Mouse (Mus musculus) CH12F3 (cell line): Measurements from ENCODE around the gene Nkiras2.
"Not testable (repeated sequence)": the region's sequence is repeated elsewhere in the genome, so short reads cannot be mapped to it uniquely, and the experiment has no call there.

Experiments
- in situ Hi-C: fragments of 300-500 bp; cut with MboI; formaldehyde crosslinking; loops from 2 replicates; pipeline ENCODE4 v1.14.3; 2020; ENCODE audit warnings: low sequenced_read_pairs

The Nkiras2 gene

GRCm38 (mm10) chr11:100618761-100619484, at the start of gene Nkiras2:
Nkiras2 (plus strand) TSS chr11:100619244.
- in situ Hi-C loops, result no loop called here

- in situ Hi-C loops, result loop anchor here (5.0 kb wide), 1 partner anchor 128 kb away; no protein-coding TSS in a partner anchor
Observed at GRCm38 (mm10) chr11:100569789-100570188, 49.3 kb upstream of the Nkiras2 start.

- in situ Hi-C loops, result loop anchor here (5.0 kb wide), 1 partner anchor 127 kb away; no protein-coding TSS in a partner anchor
Observed at GRCm38 (mm10) chr11:100570430-100571201, 48.4 kb upstream of the Nkiras2 start.

GRCm38 (mm10) chr11:100571202-100571567, 47.9 kb upstream of the Nkiras2 start:
- in situ Hi-C loops, result loop anchor here (5.0 kb wide), 1 partner anchor 126 kb away; no protein-coding TSS in a partner anchor

GRCm38 (mm10) chr11:100574188-100574587, 44.9 kb upstream of the Nkiras2 start:
- in situ Hi-C loops, result loop anchor here (5.0 kb wide), 1 partner anchor 123 kb away; no protein-coding TSS in a partner anchor

GRCm38 (mm10) chr11:100574708-100575483, 44.1 kb upstream of the Nkiras2 start, which contains the start of gene Cnp:
Cnp (plus strand) TSS chr11:100574904.
- in situ Hi-C loops, result loop anchor here (5.0 kb wide), 1 partner anchor 122 kb away; no protein-coding TSS in a partner anchor

GRCm38 (mm10) chr11:100575484-100575855, 43.6 kb upstream of the Nkiras2 start:
- in situ Hi-C loops, result no loop called here

- in situ Hi-C loops, result no loop called here
Observed at GRCm38 (mm10) chr11:100576256-100576655, 42.8 kb upstream of the Nkiras2 start.

- in situ Hi-C loops, result no loop called here
Observed at GRCm38 (mm10) chr11:100577852-100578599, 41.0 kb upstream of the Nkiras2 start.

GRCm38 (mm10) chr11:100579116-100579799, 39.8 kb upstream of the Nkiras2 start:
- in situ Hi-C loops, result no loop called here

- in situ Hi-C loops, result no loop called here
Observed at GRCm38 (mm10) chr11:100580275-100580674, 38.8 kb upstream of the Nkiras2 start.

- in situ Hi-C loops, result no loop called here
Observed at GRCm38 (mm10) chr11:100581756-100582155, 37.3 kb upstream of the Nkiras2 start.

- in situ Hi-C loops, result not testable (repeated sequence)
Observed at GRCm38 (mm10) chr11:100582413-100582812, 36.6 kb upstream of the Nkiras2 start.

GRCm38 (mm10) chr11:100582836-100583235, 36.2 kb upstream of the Nkiras2 start:
- in situ Hi-C loops, result no loop called here

- in situ Hi-C loops, result no loop called here
Observed at GRCm38 (mm10) chr11:100584561-100584961, 34.5 kb upstream of the Nkiras2 start.

GRCm38 (mm10) chr11:100585148-100585547, 33.9 kb upstream of the Nkiras2 start:
- in situ Hi-C loops, result no loop called here

- in situ Hi-C loops, result no loop called here
Observed at GRCm38 (mm10) chr11:100588462-100588861, 30.6 kb upstream of the Nkiras2 start.

- in situ Hi-C loops, result no loop called here
Observed at GRCm38 (mm10) chr11:100592346-100593046, 26.5 kb upstream of the Nkiras2 start.

- in situ Hi-C loops, result no loop called here
Observed at GRCm38 (mm10) chr11:100594608-100595007, 24.4 kb upstream of the Nkiras2 start.
